Mouse (Mus musculus) thymus, adult 2 months (tissue): Measurements from ENCODE around the gene Rapsn. TPM values are rescaled to one million over a fixed set of nuclear protein-coding genes. Genes with fewer than 3 reads are reported as not detected.
"Not testable (repeated sequence)": the region's sequence is repeated elsewhere in the genome, so short reads cannot be mapped to it uniquely, and the experiment has no call there.

ENCODE experiments used
- DNase-seq: peaks from one replicate; pipeline ENCODE4 v3.0.0; 2021
- H3K27ac ChIP-seq: fragments of 200-500 bp; 2 replicates; pipeline ENCODE4 v1.5.1; 2012; ENCODE audit warnings: low read length, control low read depth; ENCODE audit not compliant: control insufficient read depth, insufficient read depth
- H3K27me3 ChIP-seq: fragments of 200-500 bp; 2 replicates; pipeline ENCODE4 v1.6.1; 2012; ENCODE audit warnings: mild to moderate bottlenecking, low read length, moderate library complexity, mixed read lengths; ENCODE audit not compliant: control insufficient read depth, insufficient read depth
- H3K36me3 ChIP-seq: fragments of 200-500 bp; 2 replicates; pipeline ENCODE4 v1.6.1; 2012; ENCODE audit warnings: mild to moderate bottlenecking, low read length, moderate library complexity; ENCODE audit not compliant: control insufficient read depth, insufficient read depth
- H3K4me1 ChIP-seq: fragments of 200-500 bp; replicated peaks from 2 replicates; pipeline ENCODE4 v1.6.1; 2012; ENCODE audit warnings: low read length; ENCODE audit not compliant: control insufficient read depth, insufficient read depth
- H3K4me3 ChIP-seq: fragments of 200-500 bp; 2 replicates; pipeline ENCODE4 v1.5.1; 2012; ENCODE audit warnings: mild to moderate bottlenecking, low read length, control low read depth, moderate library complexity; ENCODE audit not compliant: control insufficient read depth, insufficient read depth
- CTCF ChIP-seq: fragments of 200-500 bp; IDR thresholded peaks from 2 replicates; pipeline ENCODE4 v1.5.1; 2012; ENCODE audit warnings: mild to moderate bottlenecking, control low read depth, low read length, moderate library complexity, borderline replicate concordance; ENCODE audit not compliant: control insufficient read depth, poor library complexity, insufficient read depth; ENCODE audit errors: extremely low read depth
- POLR2A ChIP-seq: fragments of 200-500 bp; IDR thresholded peaks from 2 replicates; pipeline ENCODE4 v1.6.1; 2012; ENCODE audit warnings: mild to moderate bottlenecking, low read length, control low read depth, moderate library complexity; ENCODE audit not compliant: control insufficient read depth, poor library complexity, insufficient read depth; ENCODE audit errors: extremely low read depth
- WGBS: fragments of 180-500 bp; shearing (Covaris S2); methylation state at CpG from one replicate; pipeline ENCODE4 v1.1.7; 2018; 5-methylcytosine and 5-hydroxymethylcytosine counted together
- polyA plus RNA-seq: library from polyadenylated mRNA; depleted of rRNA; stranded (reverse); fragments of >200 nt; gene quantifications from 2 replicates; pipeline ENCODE4 v1.2.3, GENCODE M21; 2012

Rapsn gene
- polyA plus RNA-seq, 1 experiment = 10.1 TPM

- Histone ChIP-seq H3K4me1 (no peaks in the 10 kb centered on the region), H3K27me3 (no peaks in the 10 kb centered on the region), H3K36me3 (no peaks in the 10 kb centered on the region), H3K27ac (no peak overlapping the region), H3K4me3 (no peak overlapping the region)
- TF ChIP-seq CTCF (no peak), POLR2A (no peak)
- WGBS = 37% methylated on average over 3 of the region's 3 CpGs
- DNase-seq = no peak
These were observed 2.4 kb upstream of the Rapsn start for GRCm38 (mm10) chr2:91033000-91033399.

GRCm38 (mm10) chr2:91041786-91042185, 6.4 kb downstream of the Rapsn start:
- no peak overlapping the region for H3K4me3 ChIP-seq
- H3K4me1 ChIP-seq = peaks cover 24% of the 10 kb centered on the region
- H3K27ac ChIP-seq = no peak overlapping the region
- no peak for TF ChIP-seq POLR2A
- no peak for TF ChIP-seq CTCF
- H3K36me3 ChIP-seq = no peaks in the 10 kb centered on the region
- WGBS = 70% methylated on average over 8 of the region's 8 CpGs
- H3K27me3 ChIP-seq = no peaks in the 10 kb centered on the region
- no peak for DNase-seq

- peak; percentile 42 for DNase-seq
These were observed 7.4 kb downstream of the Rapsn start for GRCm38 (mm10) chr2:91042651-91043398.

GRCm38 (mm10) chr2:91044727-91045126, 9.3 kb downstream of the Rapsn start:
- no peak for DNase-seq
- no peak overlapping the region for H3K27ac ChIP-seq
- H3K36me3 ChIP-seq = no peaks in the 10 kb centered on the region
- TF ChIP-seq POLR2A = no peak
- TF ChIP-seq CTCF = no peak
- H3K4me1 ChIP-seq = peaks cover 24% of the 10 kb centered on the region
- no peak overlapping the region for H3K4me3 ChIP-seq
- WGBS = 84% methylated on average over 13 of the region's 13 CpGs
- no peaks in the 10 kb centered on the region for H3K27me3 ChIP-seq

More at GRCm38 (mm10) chr2:91042651-91043398, 7.4 kb downstream of the Rapsn start:
- 6% methylated on average over 21 of the region's 21 CpGs for WGBS
- H3K4me3 ChIP-seq = peak overlapping the region; percentile 40
- H3K4me1 ChIP-seq = peaks cover 24% of the 10 kb centered on the region
- no peaks in the 10 kb centered on the region for H3K27me3 ChIP-seq
- H3K36me3 ChIP-seq = no peaks in the 10 kb centered on the region
- no peak for TF ChIP-seq POLR2A
- no peak for TF ChIP-seq CTCF
- H3K27ac ChIP-seq = 0 out of 2 replicates have a peak overlapping the region, but pooled peaks have one; percentile 0

GRCm38 (mm10) chr2:91045805-91046204, 10.4 kb downstream of the Rapsn start:
- H3K27me3 ChIP-seq, H3K36me3 ChIP-seq, DNase-seq, H3K27ac ChIP-seq, H3K4me3 ChIP-seq: not testable (repeated sequence)
- H3K4me1 ChIP-seq = peaks cover 24% of the 10 kb centered on the region
- WGBS = 89% methylated on average over 1 of the region's 1 CpGs

- Histone ChIP-seq H3K4me1 (peaks cover 14% of the 10 kb centered on the region), H3K27ac (no peak overlapping the region)
These were observed 11.9 kb downstream of the Rapsn start for GRCm38 (mm10) chr2:91047359-91047758.

GRCm38 (mm10) chr2:91051917-91052316, 16.5 kb downstream of the Rapsn start:
- Histone ChIP-seq H3K4me1 (peaks cover 6% of the 10 kb centered on the region), H3K27me3 (no peaks in the 10 kb centered on the region), H3K36me3 (peaks cover 13% of the 10 kb centered on the region), H3K4me3 (no peak overlapping the region), H3K27ac (no peak overlapping the region)
- TF ChIP-seq CTCF (no peak), POLR2A (no peak)
- 52% methylated on average over 3 of the region's 3 CpGs for WGBS
- no peak for DNase-seq

More at GRCm38 (mm10) chr2:91047359-91047758, 11.9 kb downstream of the Rapsn start:
- Histone ChIP-seq H3K36me3 (no peaks in the 10 kb centered on the region), H3K4me3 (no peak overlapping the region), H3K27me3 (no peaks in the 10 kb centered on the region)
- WGBS = 92% methylated on average over 9 of the region's 9 CpGs
- no peak for DNase-seq
- TF ChIP-seq POLR2A = no peak
